Mouse (Mus musculus) stomach, embryonic 14.5 days (tissue): Measurements from ENCODE around the gene Adamtsl3. TPM values are rescaled to one million over a fixed set of nuclear protein-coding genes. Genes with fewer than 3 reads are reported as not detected.

Experiments used
- ATAC-seq: fragments of 200-750 bp; cut with Nextera tagmentation; 2 replicates; pipeline ENCODE4 v1.8.0; 2017; ENCODE audit warnings: low read depth, moderate TSS enrichment; ENCODE audit not compliant: insufficient number of reproducible peaks, insufficient read depth, low FRiP score
- H3K27ac ChIP-seq: fragments of 300-500 bp; sonication (generic); 2 replicates; pipeline ENCODE4 v1.5.1; 2014; ENCODE audit warnings: mild to moderate bottlenecking, low read length, moderate library complexity, mixed read lengths
- H3K27me3 ChIP-seq: fragments of 300-500 bp; sonication (generic); 2 replicates; pipeline ENCODE4 v1.6.1; 2014; ENCODE audit warnings: low read length, control low read depth, mixed read lengths; ENCODE audit not compliant: control insufficient read depth, insufficient read depth
- H3K36me3 ChIP-seq: fragments of 300-500 bp; sonication (generic); 2 replicates; pipeline ENCODE4 v1.6.1; 2014; ENCODE audit warnings: mild to moderate bottlenecking, control low read depth, low read length, moderate library complexity, mixed read lengths; ENCODE audit not compliant: control insufficient read depth, insufficient read depth
- H3K4me1 ChIP-seq: fragments of 300-500 bp; sonication (generic); 2 replicates; pipeline ENCODE4 v1.6.1; 2014; ENCODE audit warnings: low read length, control low read depth, mixed read lengths; ENCODE audit not compliant: control insufficient read depth, insufficient read depth
- H3K4me2 ChIP-seq: fragments of 300-500 bp; sonication (generic); replicated peaks from 2 replicates; pipeline ENCODE4 v1.6.1; 2014; ENCODE audit warnings: low read depth, low read length, control low read depth
- H3K4me3 ChIP-seq: fragments of 300-500 bp; sonication (generic); 2 replicates; pipeline ENCODE4 v1.5.1; 2014; ENCODE audit warnings: low read depth, low read length, control low read depth
- H3K9ac ChIP-seq: fragments of 300-500 bp; sonication (generic); replicated peaks from 2 replicates; pipeline ENCODE4 v1.6.1; 2014; ENCODE audit warnings: low read depth, mild to moderate bottlenecking, control low read depth, low read length, moderate library complexity, mixed read lengths
- H3K9me3 ChIP-seq: fragments of 300-500 bp; sonication (generic); 2 replicates; pipeline ENCODE4 v1.6.1; 2016; ENCODE audit warnings: low read depth, low read length, control low read depth; ENCODE audit not compliant: control insufficient read depth
- WGBS: fragments of 180-500 bp; shearing (Covaris S2); extraction: QIAGEN DNeasy Blood & Tissue Kit; methylation state at CpG from one replicate; pipeline ENCODE4 v1.1.7; 2014; 5-methylcytosine and 5-hydroxymethylcytosine counted together
- polyA plus RNA-seq: library from polyadenylated mRNA; unstranded; fragments of >200 nt; fragmentation: Nextera tagmentation; extraction: Ambion mirVana; gene quantifications from 2 replicates; pipeline ENCODE4 v1.2.1, GENCODE M21; 2014

Gene Adamtsl3
- polyA plus RNA-seq, 1 experiment from 2014 or later, result 1.5 TPM

GRCm38 (mm10) chr7:82387121-82387520 is 51.6 kb downstream of the Adamtsl3 start:
- Histone ChIP-seq H3K36me3 (no peaks in the 10 kb centered on the region), H3K27me3 (no peaks in the 10 kb centered on the region), H3K9me3 (no peaks in the 10 kb centered on the region), H3K9ac (no peak overlapping the region), H3K4me3 (no peak overlapping the region), H3K4me2 (no peak overlapping the region), H3K27ac (no peak overlapping the region), H3K4me1 (no peaks in the 10 kb centered on the region)
- no peak for ATAC-seq
- 90% methylated on average over 3 of the region's 3 CpGs for WGBS

- WGBS, result 72% methylated on average over 6 of the region's 6 CpGs
- Histone ChIP-seq H3K4me2 (no peak overlapping the region), H3K27me3 (no peaks in the 10 kb centered on the region), H3K36me3 (no peaks in the 10 kb centered on the region), H3K27ac (no peak overlapping the region), H3K4me3 (no peak overlapping the region), H3K9ac (no peak overlapping the region), H3K9me3 (no peaks in the 10 kb centered on the region), H3K4me1 (no peaks in the 10 kb centered on the region)
- no peak for ATAC-seq
These were observed 59.1 kb downstream of the Adamtsl3 start for GRCm38 (mm10) chr7:82394435-82395186.

DNA sequence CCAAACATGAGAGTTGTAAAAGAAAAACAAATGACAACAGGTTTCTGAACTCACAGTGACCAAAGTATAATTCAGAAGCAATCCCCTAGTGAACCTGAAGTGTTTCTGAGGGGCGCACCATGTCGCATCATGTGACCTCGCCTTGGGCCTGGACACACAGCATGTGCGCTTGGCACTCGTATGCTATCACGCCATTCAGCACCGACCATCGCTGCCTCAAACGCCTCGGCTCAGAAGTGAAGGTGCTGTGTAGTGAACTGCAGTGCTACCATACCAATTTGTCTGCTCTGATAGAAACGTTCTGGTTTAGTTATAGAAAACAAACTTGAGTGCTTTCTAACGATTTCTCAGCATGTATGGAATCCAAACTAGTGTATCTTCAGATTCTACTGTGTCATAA is 59.7 kb downstream of the Adamtsl3 start:
- WGBS, result 88% methylated on average over 12 of the region's 12 CpGs
- Histone ChIP-seq H3K27ac (no peak overlapping the region), H3K4me1 (no peaks in the 10 kb centered on the region), H3K9ac (no peak overlapping the region), H3K27me3 (no peaks in the 10 kb centered on the region), H3K9me3 (no peaks in the 10 kb centered on the region), H3K36me3 (no peaks in the 10 kb centered on the region), H3K4me3 (no peak overlapping the region), H3K4me2 (no peak overlapping the region)
- ATAC-seq, result no peak

GRCm38 (mm10) chr7:82395751-82396512 is 60.4 kb downstream of the Adamtsl3 start:
- no peak overlapping the region for H3K27ac ChIP-seq
- no peaks in the 10 kb centered on the region for H3K27me3 ChIP-seq
- H3K36me3 ChIP-seq, result no peaks in the 10 kb centered on the region
- no peaks in the 10 kb centered on the region for H3K9me3 ChIP-seq
- H3K4me1 ChIP-seq, result no peaks in the 10 kb centered on the region
- WGBS, result 75% methylated on average over 6 of the region's 6 CpGs
- H3K9ac ChIP-seq, result no peak overlapping the region
- no peak for ATAC-seq
- H3K4me3 ChIP-seq, result no peak overlapping the region
- no peak overlapping the region for H3K4me2 ChIP-seq

- Histone ChIP-seq H3K36me3 (no peaks in the 10 kb centered on the region), H3K4me1 (no peaks in the 10 kb centered on the region), H3K9me3 (no peaks in the 10 kb centered on the region), H3K27ac (no peak overlapping the region), H3K4me3 (no peak overlapping the region), H3K4me2 (no peak overlapping the region), H3K9ac (no peak overlapping the region), H3K27me3 (no peaks in the 10 kb centered on the region)
- WGBS, result 56% methylated on average over 4 of the region's 5 CpGs
- no peak for ATAC-seq
These were observed 61.4 kb downstream of the Adamtsl3 start for GRCm38 (mm10) chr7:82396869-82397268.

DNA sequence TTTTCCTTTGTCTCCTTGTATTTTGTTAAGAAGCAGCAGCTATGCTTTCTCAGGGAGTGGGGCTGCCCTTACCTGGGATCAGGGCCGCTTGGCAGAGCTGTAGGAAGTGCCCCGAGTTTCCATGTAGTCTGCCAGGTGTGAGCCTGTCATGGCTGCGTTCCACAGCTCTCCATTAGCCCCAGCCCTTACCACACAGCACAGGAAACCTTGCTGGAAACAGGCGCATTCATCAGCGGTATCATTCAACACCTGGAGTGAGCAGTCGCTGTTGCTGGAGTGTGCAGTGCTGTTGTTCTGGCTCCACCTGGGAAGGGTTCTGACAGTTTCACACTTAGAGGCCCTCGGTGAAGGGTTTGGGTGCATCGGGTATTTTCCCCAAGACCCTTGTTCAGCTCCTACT is 62.1 kb downstream of the Adamtsl3 start:
- H3K9me3 ChIP-seq, result no peaks in the 10 kb centered on the region
- no peak overlapping the region for H3K4me3 ChIP-seq
- H3K4me1 ChIP-seq, result no peaks in the 10 kb centered on the region
- H3K36me3 ChIP-seq, result no peaks in the 10 kb centered on the region
- H3K27ac ChIP-seq, result no peak overlapping the region
- WGBS, result 72% methylated on average over 8 of the region's 8 CpGs
- H3K27me3 ChIP-seq, result no peaks in the 10 kb centered on the region
- no peak overlapping the region for H3K4me2 ChIP-seq
- ATAC-seq, result no peak
- no peak overlapping the region for H3K9ac ChIP-seq

- Histone ChIP-seq H3K4me3 (no peak overlapping the region), H3K36me3 (no peaks in the 10 kb centered on the region), H3K9me3 (no peaks in the 10 kb centered on the region), H3K9ac (no peak overlapping the region), H3K4me2 (no peak overlapping the region), H3K27me3 (no peaks in the 10 kb centered on the region), H3K4me1 (no peaks in the 10 kb centered on the region), H3K27ac (no peak overlapping the region)
- 84% methylated on average over 9 of the region's 9 CpGs for WGBS
- no peak for ATAC-seq
These were observed 70.1 kb downstream of the Adamtsl3 start for GRCm38 (mm10) chr7:82405466-82406045.

GRCm38 (mm10) chr7:82410966-82411365 is 75.5 kb downstream of the Adamtsl3 start:
- H3K9me3 ChIP-seq, result no peaks in the 10 kb centered on the region
- H3K4me2 ChIP-seq, result no peak overlapping the region
- no peaks in the 10 kb centered on the region for H3K27me3 ChIP-seq
- no peak overlapping the region for H3K9ac ChIP-seq
- 56% methylated on average over 4 of the region's 4 CpGs for WGBS
- H3K4me1 ChIP-seq, result no peaks in the 10 kb centered on the region
- 0 out of 2 replicates have a peak, but pooled peaks have one; percentile 2 for ATAC-seq
- no peak overlapping the region for H3K4me3 ChIP-seq
- H3K36me3 ChIP-seq, result no peaks in the 10 kb centered on the region
- no peak overlapping the region for H3K27ac ChIP-seq
